Mouse (Mus musculus) adrenal gland, postnatal 14 days (tissue): ENCODE measurements at regions not wholly inside any gene's neighbourhood (a gene's known extent, or its start where the extent isn't known, plus 50 kb on each side); places are given as distances from the start of the nearest gene placed in this dataset.
A peak's percentile ranks its signal among the peaks of the same experiment; 100 is the strongest.

Source experiments
- DNase-seq: peaks from one replicate; pipeline ENCODE4 v3.0.0; 2021; ENCODE audit warnings: mixed read lengths

- DNase-seq, result no peak
These were observed 229.1 kb upstream of the A430005L14Rik start for GRCm38 (mm10) chr4:153727896-153728422.

- no peak for DNase-seq
These were observed 218.9 kb upstream of the A430005L14Rik start for GRCm38 (mm10) chr4:153738088-153738487.

- no peak for DNase-seq
These were observed 214.8 kb upstream of the A430005L14Rik start for GRCm38 (mm10) chr4:153742241-153742640.

- DNase-seq, result no peak
These were observed 204.2 kb upstream of the A430005L14Rik start for GRCm38 (mm10) chr4:153752791-153753190.

GRCm38 (mm10) chr4:153758323-153758722 lies 198.7 kb upstream of the A430005L14Rik start:
- no peak for DNase-seq

GRCm38 (mm10) chr4:153758781-153759180 lies 198.3 kb upstream of the A430005L14Rik start:
- DNase-seq, result no peak

GRCm38 (mm10) chr4:153760934-153761333 lies 196.1 kb upstream of the A430005L14Rik start:
- DNase-seq, result peak; percentile 18

- DNase-seq, result no peak
These were observed 193.6 kb upstream of the A430005L14Rik start for GRCm38 (mm10) chr4:153763413-153763812.

- DNase-seq, result no peak
These were observed 189.3 kb upstream of the A430005L14Rik start for GRCm38 (mm10) chr4:153767713-153768112.

GRCm38 (mm10) chr4:153768350-153768749 lies 188.7 kb upstream of the A430005L14Rik start:
- no peak for DNase-seq

GRCm38 (mm10) chr4:153770675-153771074 lies 186.4 kb upstream of the A430005L14Rik start:
- DNase-seq, result no peak

- DNase-seq, result no peak
These were observed 176.5 kb upstream of the A430005L14Rik start for GRCm38 (mm10) chr4:153780501-153780900.

- no peak for DNase-seq
These were observed 175.8 kb upstream of the A430005L14Rik start for GRCm38 (mm10) chr4:153781271-153781670.

GRCm38 (mm10) chr4:153781981-153782521 lies 175.0 kb upstream of the A430005L14Rik start:
- no peak for DNase-seq

- DNase-seq, result no peak
These were observed 172.6 kb upstream of the A430005L14Rik start for GRCm38 (mm10) chr4:153784401-153784800.

- no peak for DNase-seq
These were observed 171.5 kb upstream of the A430005L14Rik start for GRCm38 (mm10) chr4:153785564-153785963.

- DNase-seq, result no peak
These were observed 164.7 kb upstream of the A430005L14Rik start for GRCm38 (mm10) chr4:153792307-153792706.

GRCm38 (mm10) chr4:153798061-153798460 lies 159.0 kb upstream of the A430005L14Rik start:
- DNase-seq, result no peak

- no peak for DNase-seq
These were observed 151.3 kb upstream of the A430005L14Rik start for GRCm38 (mm10) chr4:153805727-153806126.

GRCm38 (mm10) chr4:153806180-153806692 lies 150.8 kb upstream of the A430005L14Rik start:
- no peak for DNase-seq

- no peak for DNase-seq
These were observed 150.1 kb upstream of the A430005L14Rik start for GRCm38 (mm10) chr4:153806820-153807436.

- DNase-seq, result no peak
These were observed 144.2 kb upstream of the A430005L14Rik start for GRCm38 (mm10) chr4:153812866-153813265.

GRCm38 (mm10) chr4:153827914-153828313 lies 129.1 kb upstream of the A430005L14Rik start:
- DNase-seq, result peak; percentile 27

GRCm38 (mm10) chr4:153829766-153830165 lies 127.3 kb upstream of the A430005L14Rik start:
- no peak for DNase-seq
